Mouse (Mus musculus) gastrocnemius, adult 2 months (tissue): ENCODE measurements at regions not wholly inside any gene's neighbourhood (a gene's known extent, or its start where the extent isn't known, plus 50 kb on each side); places are given as distances from the start of the nearest gene placed in this dataset.

ENCODE experiments used
- DNase-seq: peaks from one replicate; pipeline ENCODE4 v3.0.0; 2022
- H3K27ac ChIP-seq: fragments of 200-600 bp; 2 replicates; pipeline ENCODE4 v1.8.1; 2022; ENCODE audit warnings: mild to moderate bottlenecking
- H3K4me3 ChIP-seq: fragments of 200-600 bp; 2 replicates; pipeline ENCODE4 v1.8.1; 2022; ENCODE audit warnings: mild to moderate bottlenecking, moderate library complexity
- CTCF ChIP-seq: fragments of 200-600 bp; IDR thresholded peaks from 2 replicates; pipeline ENCODE4 v1.8.1; 2022; ENCODE audit warnings: antibody characterized with exemption, mild to moderate bottlenecking, moderate library complexity
- intact Hi-C: fragments of 180-260 bp; cut with DNase I; formaldehyde crosslinking; loops from one replicate; pipeline ENCODE4 v1.15.1; 2025

DNA sequence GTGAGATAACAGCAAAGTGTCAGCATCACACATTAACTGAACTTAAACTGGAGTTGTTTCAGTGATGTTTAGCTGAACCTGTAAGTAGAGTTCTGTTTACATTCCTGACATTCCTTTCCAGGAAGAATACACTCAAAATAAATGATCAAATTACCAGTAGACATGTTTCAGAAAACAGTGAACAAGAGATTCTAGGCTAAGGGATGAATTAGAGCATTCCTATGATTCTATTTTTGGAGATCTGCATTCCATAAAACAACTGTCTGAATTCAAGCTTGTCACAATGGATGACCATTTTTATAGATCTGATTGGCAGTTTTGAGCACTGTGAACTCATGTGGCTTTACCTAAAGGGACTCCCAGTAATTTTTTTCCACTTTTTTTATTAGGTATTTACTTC, 125.0 kb upstream of the Gm765 start:
- no peak for DNase-seq
- TF ChIP-seq CTCF = no peak
- no peak overlapping the region for H3K4me3 ChIP-seq
- intact Hi-C loops = no loop called here
- no peak overlapping the region for H3K27ac ChIP-seq

DNA sequence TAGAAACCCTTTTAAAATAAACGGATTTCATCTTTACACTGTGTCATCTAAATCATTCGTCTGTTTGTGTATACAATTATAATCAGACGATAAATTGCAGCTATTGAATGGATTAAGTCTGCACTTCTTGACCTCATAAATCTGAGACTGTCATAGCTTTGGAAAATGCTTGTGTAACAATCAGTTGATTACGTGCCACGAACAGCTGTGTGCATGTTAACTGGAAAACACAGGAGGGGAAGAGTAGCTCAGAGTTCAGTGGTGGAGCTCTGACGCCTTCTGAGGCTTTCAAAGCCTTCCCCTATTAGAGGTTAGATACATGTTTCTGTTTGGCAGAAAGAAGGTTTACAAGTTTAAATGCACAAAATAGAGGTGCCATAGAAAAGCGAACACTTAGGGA, 109.7 kb upstream of the Gm765 start:
- H3K27ac ChIP-seq = no peak overlapping the region
- no peak for DNase-seq
- intact Hi-C loops = no loop called here
- TF ChIP-seq CTCF = no peak
- H3K4me3 ChIP-seq = no peak overlapping the region

GRCm38 (mm10) chr6:98435676-98436075, 93.1 kb upstream of the Gm765 start:
- no peak for DNase-seq
- intact Hi-C loops = no loop called here
- TF ChIP-seq CTCF = no peak
- Histone ChIP-seq H3K4me3 (no peak overlapping the region), H3K27ac (no peak overlapping the region)

DNA sequence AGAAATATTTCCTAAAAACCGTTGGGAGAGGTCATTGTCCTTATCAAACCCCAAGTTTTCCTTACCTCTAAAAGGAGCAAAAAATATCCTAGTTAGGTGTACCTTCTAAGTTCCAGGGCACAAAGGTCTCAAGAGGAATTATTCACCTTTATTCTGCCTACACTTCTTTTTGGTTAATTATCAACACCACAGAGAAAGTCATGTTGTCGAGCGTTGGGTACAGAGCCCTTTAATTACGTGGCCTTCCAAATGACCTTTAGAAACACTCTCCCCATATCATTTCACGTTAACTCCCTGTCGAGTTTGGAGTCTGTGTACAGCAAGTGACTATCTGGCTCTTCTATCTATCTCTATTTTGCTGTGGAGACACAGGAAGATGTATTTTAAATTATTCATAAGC, 90.7 kb upstream of the Gm765 start:
- DNase-seq = no peak
- no peak overlapping the region for H3K4me3 ChIP-seq
- H3K27ac ChIP-seq = no peak overlapping the region
- intact Hi-C loops = no loop called here
- no peak for TF ChIP-seq CTCF

- Histone ChIP-seq H3K4me3 (no peak overlapping the region), H3K27ac (no peak overlapping the region)
- no peak for TF ChIP-seq CTCF
- no peak for DNase-seq
- intact Hi-C loops = no loop called here
Observed at GRCm38 (mm10) chr6:98429120-98429519, 86.6 kb upstream of the Gm765 start.

- Histone ChIP-seq H3K27ac (no peak overlapping the region), H3K4me3 (no peak overlapping the region)
- intact Hi-C loops = no loop called here
- TF ChIP-seq CTCF = no peak
- no peak for DNase-seq
Observed at GRCm38 (mm10) chr6:98402605-98403004, 60.1 kb upstream of the Gm765 start.

GRCm38 (mm10) chr6:98394589-98394988, 52.0 kb upstream of the Gm765 start:
- no peak for TF ChIP-seq CTCF
- intact Hi-C loops = no loop called here
- Histone ChIP-seq H3K4me3 (no peak overlapping the region), H3K27ac (no peak overlapping the region)
- no peak for DNase-seq
